Mouse (Mus musculus) kidney, postnatal 0 days (tissue): ENCODE data around the gene Nt5c3b. TPM values are rescaled to one million over a fixed set of nuclear protein-coding genes. Genes with fewer than 3 reads are reported as not detected.

ENCODE experiments used
- ATAC-seq: fragments of 200-750 bp; cut with Nextera tagmentation; replicated peaks from 2 replicates; pipeline ENCODE4 v1.8.0; 2017; ENCODE audit warnings: low read depth, moderate number of reproducible peaks, moderate TSS enrichment, moderate library complexity; ENCODE audit not compliant: low FRiP score
- DNase-seq: peaks from one replicate; pipeline ENCODE4 v3.0.0-alpha.2; 2016; ENCODE audit warnings: low spot score
- H3K27ac ChIP-seq: fragments of 300-500 bp; sonication (generic); 2 replicates; pipeline ENCODE4 v1.5.1; 2014; ENCODE audit warnings: mild to moderate bottlenecking
- H3K27me3 ChIP-seq: fragments of 300-500 bp; sonication (generic); 2 replicates; pipeline ENCODE4 v1.6.1; 2014; ENCODE audit warnings: low read length, mixed read lengths; ENCODE audit not compliant: insufficient read depth
- H3K36me3 ChIP-seq: fragments of 300-500 bp; sonication (generic); 2 replicates; pipeline ENCODE4 v1.6.1; 2014; ENCODE audit warnings: low read length, mixed read lengths; ENCODE audit not compliant: insufficient read depth
- H3K4me1 ChIP-seq: fragments of 300-500 bp; sonication (generic); replicated peaks from 2 replicates; pipeline ENCODE4 v1.6.1; 2014; ENCODE audit warnings: antibody characterized with exemption, low read length, mixed read lengths; ENCODE audit not compliant: insufficient read depth
- H3K4me2 ChIP-seq: fragments of 300-500 bp; sonication (generic); 2 replicates; pipeline ENCODE4 v1.6.1; 2014; ENCODE audit warnings: mild to moderate bottlenecking, low read length, moderate library complexity, mixed read lengths
- H3K4me3 ChIP-seq: fragments of 300-500 bp; sonication (generic); replicated peaks from 2 replicates; pipeline ENCODE4 v1.5.1; 2014; ENCODE audit warnings: low read depth, low read length
- H3K9ac ChIP-seq: fragments of 300-500 bp; sonication (generic); 2 replicates; pipeline ENCODE4 v1.6.1; 2014; ENCODE audit warnings: low read depth, low read length
- H3K9me3 ChIP-seq: fragments of 300-500 bp; sonication (generic); replicated peaks from 2 replicates; pipeline ENCODE4 v1.6.1; 2016; ENCODE audit warnings: low read length, inconsistent platforms, mixed read lengths
- CTCF ChIP-seq: IDR thresholded peaks from 2 replicates; pipeline ENCODE4 v1.5.1; 2016; ENCODE audit warnings: antibody characterized with exemption, low read depth, mild to moderate bottlenecking, moderate library complexity
- WGBS: fragments of 180-500 bp; shearing (Covaris S2); extraction: QIAGEN DNeasy Blood & Tissue Kit; methylation state at CpG from one replicate; pipeline ENCODE4 v1.1.7; 2014; 5-methylcytosine and 5-hydroxymethylcytosine counted together
- polyA plus RNA-seq: library from polyadenylated mRNA; unstranded; fragments of >200 nt; fragmentation: Nextera tagmentation; extraction: Ambion mirVana; gene quantifications from 2 replicates; pipeline ENCODE4 v1.2.1, GENCODE M21; 2015

The Nt5c3b gene
- polyA plus RNA-seq, 1 experiment from 2014 or later = 98.6 TPM

DNA sequence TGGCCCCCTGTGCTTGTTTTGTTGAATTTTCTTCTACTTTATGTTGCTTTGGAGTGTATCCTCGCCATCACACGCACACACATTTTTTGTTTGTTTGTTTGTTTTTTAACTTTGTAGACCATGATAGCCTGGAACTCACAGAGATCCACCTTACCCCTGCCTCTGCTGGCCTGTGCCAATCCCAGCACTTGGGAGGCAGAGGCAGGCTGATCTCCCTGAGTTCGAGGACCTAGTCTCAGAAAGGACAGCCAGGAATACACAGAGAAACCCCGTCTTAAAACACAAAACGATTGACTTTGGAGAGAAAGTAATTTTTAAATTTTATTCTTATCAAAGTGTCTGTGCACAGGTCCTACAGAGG lies 31.3 kb upstream of the Nt5c3b start:
- H3K36me3 ChIP-seq = 0 out of 2 replicates have a peak, but pooled peaks cover 9% of the 10 kb centered on the region
- H3K9ac ChIP-seq = no peak overlapping the region
- no peak for ATAC-seq
- 41% methylated on average over 5 of the region's 5 CpGs for WGBS
- no peaks in the 10 kb centered on the region for H3K9me3 ChIP-seq
- H3K4me3 ChIP-seq = peak overlapping the region; percentile 79; the same call in 1 of the 2 replicates
- no peaks in the 10 kb centered on the region for H3K27me3 ChIP-seq
- peaks cover 16% of the 10 kb centered on the region for H3K4me1 ChIP-seq
- no peak overlapping the region for H3K27ac ChIP-seq
- DNase-seq = no peak
- TF ChIP-seq CTCF = no peak
- H3K4me2 ChIP-seq = peak overlapping the region; percentile 99

DNA sequence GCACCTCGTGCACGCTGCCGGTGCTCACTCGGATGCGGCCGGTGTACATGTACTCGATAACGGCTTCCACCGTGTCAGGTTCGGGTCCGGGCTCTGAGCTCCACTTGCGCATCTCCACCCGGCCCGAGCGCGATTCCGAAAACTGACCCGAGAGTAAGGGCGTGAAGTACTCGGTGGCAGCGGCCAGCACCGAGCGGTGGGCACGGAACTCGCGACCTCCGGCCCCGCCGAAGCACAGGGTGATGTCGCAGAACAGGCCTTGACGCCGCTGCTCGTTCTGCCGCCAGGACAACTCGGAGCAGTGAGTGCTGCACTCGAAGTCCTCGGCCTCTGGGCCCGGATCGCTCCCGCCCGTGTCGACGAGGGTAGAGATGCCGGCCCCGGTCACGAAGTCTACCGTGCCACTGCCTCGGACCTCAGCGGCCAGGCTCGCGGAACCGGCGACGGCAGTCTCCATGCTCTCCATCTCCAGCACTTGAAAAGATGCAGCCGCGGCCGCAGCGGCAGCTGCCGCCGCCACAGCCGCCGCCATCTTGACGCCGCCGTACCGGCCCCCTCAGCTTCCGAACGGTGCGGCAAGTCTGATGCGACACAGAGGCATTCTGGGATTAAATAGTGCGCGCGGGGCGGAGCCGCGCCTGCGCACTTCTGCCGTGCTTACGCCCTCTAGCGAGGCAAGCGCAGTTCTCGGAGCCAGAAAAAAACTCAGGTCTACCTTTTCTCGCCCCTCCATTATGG lies 30.8 kb upstream of the Nt5c3b start, which contains the start of gene Klhl11:
Gene Klhl11 (minus strand): TSS at position 545 of the 738 bp plus-strand sequence.
- ATAC-seq (peak; percentile 84), DNase-seq (peak; percentile 95)
- peak within 1 kb of the TSS; percentile 99 for H3K4me2 ChIP-seq
- no peaks in the 10 kb centered on the region for H3K27me3 ChIP-seq
- peak within 1 kb of the TSS; percentile 86 for H3K9ac ChIP-seq
- peak; percentile 79 for TF ChIP-seq CTCF
- under 1% methylated on average over 80 of the region's 83 CpGs for WGBS
- no peaks in the 10 kb centered on the region for H3K9me3 ChIP-seq
- H3K4me1 ChIP-seq = peaks cover 16% of the 10 kb centered on the region
- 0 out of 2 replicates have a peak, but pooled peaks cover 9% of the 10 kb centered on the region for H3K36me3 ChIP-seq
- peak within 1 kb of the TSS; percentile 79 for H3K27ac ChIP-seq
- H3K4me3 ChIP-seq = peak within 1 kb of the TSS; percentile 79

DNA sequence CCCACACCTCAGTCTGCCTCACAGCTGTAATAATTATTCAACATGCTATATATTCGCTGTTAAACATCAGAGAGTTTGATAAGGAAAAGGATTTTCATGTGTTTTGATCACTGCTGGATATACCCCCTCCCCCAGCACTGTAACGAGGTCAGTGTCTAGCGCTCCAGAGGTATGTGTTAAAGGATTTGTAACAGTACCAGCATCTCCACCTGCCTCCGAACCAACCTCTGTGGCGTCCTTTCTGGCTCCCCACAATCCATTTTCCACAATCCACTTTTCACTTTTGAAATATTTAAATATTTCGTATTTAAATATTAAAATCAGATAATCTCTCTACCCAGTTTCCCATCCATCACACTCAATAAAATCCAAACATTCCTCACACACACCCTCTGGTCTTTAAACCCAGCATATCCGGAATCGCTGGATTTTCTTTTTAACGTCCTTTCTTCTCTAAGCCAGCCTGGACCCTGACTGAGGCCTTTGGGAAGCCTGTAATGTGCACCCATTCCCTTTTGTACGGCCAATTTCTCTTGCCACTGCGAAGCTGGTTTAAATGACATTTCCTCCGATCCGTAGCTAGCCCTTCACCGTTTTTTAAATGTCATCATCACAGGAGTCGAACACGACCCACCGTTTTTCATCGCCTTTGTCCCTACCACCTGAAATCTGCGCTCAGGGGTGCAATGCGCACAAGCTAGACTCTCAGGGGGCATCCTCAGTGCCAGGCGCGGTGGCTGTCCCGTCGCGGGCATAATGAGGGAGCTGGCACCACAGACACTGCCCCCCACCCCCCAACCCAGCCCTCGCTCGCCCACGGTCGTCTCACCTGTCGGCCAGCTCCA lies 30.0 kb upstream of the Nt5c3b start:
- WGBS = 4% methylated on average over 30 of the region's 30 CpGs
- Histone ChIP-seq H3K27me3 (no peaks in the 10 kb centered on the region), H3K9ac (peak overlapping the region; percentile 86), H3K4me2 (peak overlapping the region; percentile 99), H3K27ac (0 out of 2 replicates have a peak overlapping the region, but pooled peaks have one; percentile 21), H3K4me3 (peak overlapping the region; percentile 79), H3K4me1 (peaks cover 16% of the 10 kb centered on the region), H3K36me3 (0 out of 2 replicates have a peak, but pooled peaks cover 4% of the 10 kb centered on the region), H3K9me3 (no peaks in the 10 kb centered on the region)
- ATAC-seq (no peak), DNase-seq (peak; percentile 29)
- no peak for TF ChIP-seq CTCF

DNA sequence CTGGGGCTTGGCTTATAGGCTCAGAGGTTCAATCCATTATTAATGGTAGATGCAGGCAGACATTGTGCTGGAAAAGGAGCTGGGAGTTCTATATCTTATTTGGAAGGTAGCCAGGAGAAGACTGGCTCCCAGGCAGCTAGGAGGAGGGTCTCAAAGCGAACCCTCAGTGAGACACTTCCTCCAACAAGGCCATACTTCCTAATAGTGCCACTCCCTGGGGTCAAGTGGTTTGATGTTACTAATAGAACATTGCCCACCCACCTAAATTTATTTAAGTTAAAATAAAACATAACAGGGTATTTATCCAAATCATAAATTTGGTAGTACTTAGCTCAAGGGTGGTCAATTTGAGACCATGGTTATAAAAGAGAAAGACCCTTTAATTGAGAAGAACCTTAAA lies 24.2 kb upstream of the Nt5c3b start:
- Histone ChIP-seq H3K9me3 (no peaks in the 10 kb centered on the region), H3K4me1 (peaks cover 10% of the 10 kb centered on the region), H3K9ac (no peak overlapping the region), H3K4me3 (no peak overlapping the region), H3K27me3 (no peaks in the 10 kb centered on the region), H3K36me3 (peaks cover 6% of the 10 kb centered on the region; the same call in 1 of the 2 replicates), H3K4me2 (no peak overlapping the region), H3K27ac (no peak overlapping the region)
- WGBS = 86% methylated on average over 1 of the region's 1 CpGs
- ATAC-seq (no peak), DNase-seq (no peak)
- no peak for TF ChIP-seq CTCF

DNA sequence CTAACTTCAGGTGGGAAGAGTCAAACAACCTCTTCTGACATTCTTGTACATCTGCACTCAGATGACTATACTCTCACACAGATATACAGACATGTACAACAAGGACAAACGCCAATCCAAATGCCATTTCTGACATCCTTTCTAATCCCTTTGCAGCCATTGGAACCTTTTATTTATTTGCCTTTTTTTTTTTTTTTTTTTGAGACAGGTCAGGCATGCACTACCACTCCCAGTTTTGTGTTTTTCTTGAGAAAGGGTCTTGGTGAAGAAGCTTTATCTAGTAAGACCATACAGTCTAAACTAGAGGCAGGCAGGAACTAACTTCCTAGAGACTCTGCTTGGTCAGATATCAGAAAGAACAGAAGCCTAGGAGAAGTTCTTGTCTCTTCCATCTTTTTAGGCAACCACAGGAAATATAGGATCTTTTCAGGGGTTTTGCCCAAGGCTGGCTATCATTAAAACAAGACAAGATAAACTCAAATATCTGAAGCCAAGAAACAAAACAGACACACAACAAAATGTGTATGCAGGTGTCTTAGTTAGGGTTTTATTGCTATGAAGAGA lies 23.7 kb upstream of the Nt5c3b start:
- no peak for ATAC-seq
- Histone ChIP-seq H3K4me2 (no peak overlapping the region), H3K4me1 (peaks cover 4% of the 10 kb centered on the region), H3K9ac (no peak overlapping the region), H3K36me3 (peaks cover 6% of the 10 kb centered on the region; the same call in 1 of the 2 replicates), H3K4me3 (no peak overlapping the region), H3K9me3 (no peaks in the 10 kb centered on the region), H3K27ac (no peak overlapping the region), H3K27me3 (no peaks in the 10 kb centered on the region)
- no peak for DNase-seq
- 91% methylated on average over 1 of the region's 1 CpGs for WGBS
- no peak for TF ChIP-seq CTCF

DNA sequence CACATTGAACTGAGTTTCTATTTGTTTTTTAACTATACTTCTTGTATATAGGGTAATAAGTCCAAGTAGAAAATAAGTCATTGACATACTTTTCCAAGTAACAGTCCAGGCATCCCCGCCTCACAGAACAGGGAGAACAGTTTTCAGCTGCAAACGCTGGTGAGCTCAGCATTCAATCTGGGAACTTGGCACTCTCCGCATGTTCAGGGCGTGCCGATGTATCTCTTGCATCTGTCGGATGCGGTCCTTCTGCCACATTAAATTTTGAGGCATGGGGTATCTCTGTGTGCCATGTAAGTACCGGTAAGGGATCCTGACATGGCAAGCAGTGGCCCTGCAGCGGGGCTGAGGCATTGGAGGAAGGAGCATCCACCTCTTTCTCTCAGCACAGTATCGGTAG lies 21.1 kb upstream of the Nt5c3b start:
- Histone ChIP-seq H3K4me3 (no peak overlapping the region), H3K4me1 (peaks cover 2% of the 10 kb centered on the region; the same call in 1 of the 2 replicates), H3K36me3 (peaks cover 6% of the 10 kb centered on the region; the same call in 1 of the 2 replicates), H3K4me2 (no peak overlapping the region), H3K27ac (no peak overlapping the region), H3K9me3 (no peaks in the 10 kb centered on the region), H3K9ac (no peak overlapping the region), H3K27me3 (no peaks in the 10 kb centered on the region)
- 92% methylated on average over 10 of the region's 10 CpGs for WGBS
- TF ChIP-seq CTCF = no peak
- DNase-seq (no peak), ATAC-seq (no peak)
